Mouse (Mus musculus): ENCODE data around the gene Samd8.

Gene Samd8

GRCm38 (mm10) chr14:21792250-21792649 is 41.9 kb downstream of the Samd8 start:
- DNase-seq (ENCODE audit: extremely low spot score, low spot score), result no peak

GRCm38 (mm10) chr14:21800641-21801040 is 50.3 kb downstream of the Samd8 start:
- no peak for DNase-seq (ENCODE audit: extremely low spot score, low spot score)

GRCm38 (mm10) chr14:21801624-21802023 is 51.3 kb downstream of the Samd8 start:
- DNase-seq (ENCODE audit: extremely low spot score, low spot score), result no peak

- no peak for DNase-seq (ENCODE audit: extremely low spot score, low spot score)
These were observed 52.3 kb downstream of the Samd8 start for GRCm38 (mm10) chr14:21802543-21803206.

- no peak for DNase-seq (ENCODE audit: extremely low spot score, low spot score)
These were observed 55.9 kb downstream of the Samd8 start for GRCm38 (mm10) chr14:21806203-21806602.

- no peak for DNase-seq (ENCODE audit: extremely low spot score, low spot score)
These were observed 56.4 kb downstream of the Samd8 start for GRCm38 (mm10) chr14:21806631-21807160.

- no peak for DNase-seq (ENCODE audit: extremely low spot score, low spot score)
These were observed 58.0 kb downstream of the Samd8 start for GRCm38 (mm10) chr14:21808208-21808922.

GRCm38 (mm10) chr14:21809418-21809817 is 59.1 kb downstream of the Samd8 start:
- DNase-seq (ENCODE audit: extremely low spot score, low spot score), result no peak

- DNase-seq (ENCODE audit: extremely low spot score, low spot score), result no peak
These were observed 61.0 kb downstream of the Samd8 start for GRCm38 (mm10) chr14:21811301-21811700.

- no peak for DNase-seq (ENCODE audit: extremely low spot score, low spot score)
These were observed 61.5 kb downstream of the Samd8 start for GRCm38 (mm10) chr14:21811744-21812393.

GRCm38 (mm10) chr14:21812590-21813162 is 62.3 kb downstream of the Samd8 start:
- DNase-seq (ENCODE audit: extremely low spot score, low spot score), result peak; percentile 64

- no peak for DNase-seq (ENCODE audit: extremely low spot score, low spot score)
These were observed 62.9 kb downstream of the Samd8 start for GRCm38 (mm10) chr14:21813216-21813615.

GRCm38 (mm10) chr14:21813847-21814246 is 63.5 kb downstream of the Samd8 start:
- no peak for DNase-seq (ENCODE audit: extremely low spot score, low spot score)

- DNase-seq (ENCODE audit: extremely low spot score, low spot score), result no peak
These were observed 64.3 kb downstream of the Samd8 start for GRCm38 (mm10) chr14:21814606-21815005.

GRCm38 (mm10) chr14:21816255-21816654 is 65.9 kb downstream of the Samd8 start:
- DNase-seq (ENCODE audit: extremely low spot score, low spot score), result no peak

GRCm38 (mm10) chr14:21817453-21817852 is 67.1 kb downstream of the Samd8 start:
- no peak for DNase-seq (ENCODE audit: extremely low spot score, low spot score)

GRCm38 (mm10) chr14:21820880-21821505 is 70.7 kb downstream of the Samd8 start:
- no peak for DNase-seq (ENCODE audit: extremely low spot score, low spot score)

GRCm38 (mm10) chr14:21822307-21822706 is 72.0 kb downstream of the Samd8 start:
- DNase-seq (ENCODE audit: extremely low spot score, low spot score), result no peak

- no peak for DNase-seq (ENCODE audit: extremely low spot score, low spot score)
These were observed 72.6 kb downstream of the Samd8 start for GRCm38 (mm10) chr14:21822795-21823374.

GRCm38 (mm10) chr14:21823897-21824296 is 73.6 kb downstream of the Samd8 start:
- no peak for DNase-seq (ENCODE audit: extremely low spot score, low spot score)

- DNase-seq (ENCODE audit: extremely low spot score, low spot score), result no peak
These were observed 74.6 kb downstream of the Samd8 start, which contains the start of gene Vdac2 for GRCm38 (mm10) chr14:21824938-21825337. TSS of gene Vdac2 (plus strand) at chr14:21825238.

Measured in neural tube, embryonic 10.5 days (tissue).